Mouse (Mus musculus) intestine, embryonic 16.5 days (tissue): ENCODE measurements around the gene Antxr1. TPM values are rescaled to one million over a fixed set of nuclear protein-coding genes. Genes with fewer than 3 reads are reported as not detected.

Experiments used
- ATAC-seq: fragments of 200-750 bp; cut with Nextera tagmentation; 2 replicates; pipeline ENCODE4 v1.8.0; 2017; ENCODE audit warnings: moderate TSS enrichment, moderate library complexity
- H3K27ac ChIP-seq: fragments of 300-500 bp; sonication (generic); 2 replicates; pipeline ENCODE4 v1.5.1; 2014; ENCODE audit warnings: mild to moderate bottlenecking, low read length
- H3K27me3 ChIP-seq: fragments of 300-500 bp; sonication (generic); replicated peaks from 2 replicates; pipeline ENCODE4 v1.6.1; 2014; ENCODE audit warnings: low read length, control low read depth, mixed read lengths; ENCODE audit not compliant: control insufficient read depth, insufficient read depth
- H3K36me3 ChIP-seq: fragments of 300-500 bp; sonication (generic); 2 replicates; pipeline ENCODE4 v1.6.1; 2014; ENCODE audit warnings: low read length, control low read depth; ENCODE audit not compliant: control insufficient read depth, insufficient read depth
- H3K4me1 ChIP-seq: fragments of 300-500 bp; sonication (generic); 2 replicates; pipeline ENCODE4 v1.6.1; 2014; ENCODE audit warnings: low read length, control low read depth, mixed read lengths; ENCODE audit not compliant: control insufficient read depth, insufficient read depth
- H3K4me2 ChIP-seq: fragments of 300-500 bp; sonication (generic); 2 replicates; pipeline ENCODE4 v1.6.1; 2014; ENCODE audit warnings: low read depth, low read length, control low read depth
- H3K4me3 ChIP-seq: fragments of 300-500 bp; sonication (generic); 2 replicates; pipeline ENCODE4 v1.5.1; 2014; ENCODE audit warnings: mild to moderate bottlenecking, low read length
- H3K9ac ChIP-seq: fragments of 300-500 bp; sonication (generic); 2 replicates; pipeline ENCODE4 v1.6.1; 2014; ENCODE audit warnings: low read depth, low read length
- H3K9me3 ChIP-seq: fragments of 300-500 bp; sonication (generic); 2 replicates; pipeline ENCODE4 v1.6.1; 2016; ENCODE audit warnings: low read length, control low read depth; ENCODE audit not compliant: control insufficient read depth
- WGBS: fragments of 180-500 bp; shearing (Covaris S2); extraction: QIAGEN DNeasy Blood & Tissue Kit; methylation state at CpG from one replicate; pipeline ENCODE4 v1.1.7; 2014; 5-methylcytosine and 5-hydroxymethylcytosine counted together
- polyA plus RNA-seq: library from polyadenylated mRNA; unstranded; fragments of >200 nt; fragmentation: Nextera tagmentation; extraction: Ambion mirVana; gene quantifications from 2 replicates; pipeline ENCODE4 v1.2.1, GENCODE M21; 2015

The Antxr1 gene
- polyA plus RNA-seq, 1 experiment from 2014 or later: 3.9 TPM

DNA sequence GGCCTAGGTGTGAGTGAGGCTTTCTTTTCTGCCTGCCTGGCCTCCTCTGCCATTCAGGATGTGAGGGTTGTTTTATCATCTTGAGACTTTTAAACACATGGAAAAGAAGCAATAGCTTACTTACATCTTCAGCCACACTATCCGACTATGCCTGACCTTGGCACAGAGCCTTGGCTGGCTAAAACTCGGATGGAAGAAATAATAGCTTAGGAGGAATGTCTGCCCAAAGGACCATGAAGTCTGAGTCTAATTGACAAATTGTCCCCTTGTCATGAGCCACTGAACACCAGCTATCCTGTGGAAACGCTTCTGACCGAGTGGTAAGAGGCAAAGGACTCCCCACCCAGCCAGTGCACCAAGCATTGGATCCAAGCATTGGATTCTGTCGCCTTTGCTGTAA, 57.5 kb downstream of the Antxr1 start:
- no peak overlapping the region for H3K9ac ChIP-seq
- H3K27ac ChIP-seq: peak overlapping the region; percentile 40; the same call in 1 of the 2 replicates
- H3K4me1 ChIP-seq: peaks cover 27% of the 10 kb centered on the region
- WGBS: 71% methylated on average over 5 of the region's 5 CpGs
- peaks cover 5% of the 10 kb centered on the region; the same call in 1 of the 2 replicates for H3K9me3 ChIP-seq
- H3K27me3 ChIP-seq: no peaks in the 10 kb centered on the region
- H3K4me2 ChIP-seq: no peak overlapping the region
- no peak overlapping the region for H3K4me3 ChIP-seq
- no peak for ATAC-seq
- H3K36me3 ChIP-seq: 0 out of 2 replicates have a peak, but pooled peaks cover 4% of the 10 kb centered on the region

DNA sequence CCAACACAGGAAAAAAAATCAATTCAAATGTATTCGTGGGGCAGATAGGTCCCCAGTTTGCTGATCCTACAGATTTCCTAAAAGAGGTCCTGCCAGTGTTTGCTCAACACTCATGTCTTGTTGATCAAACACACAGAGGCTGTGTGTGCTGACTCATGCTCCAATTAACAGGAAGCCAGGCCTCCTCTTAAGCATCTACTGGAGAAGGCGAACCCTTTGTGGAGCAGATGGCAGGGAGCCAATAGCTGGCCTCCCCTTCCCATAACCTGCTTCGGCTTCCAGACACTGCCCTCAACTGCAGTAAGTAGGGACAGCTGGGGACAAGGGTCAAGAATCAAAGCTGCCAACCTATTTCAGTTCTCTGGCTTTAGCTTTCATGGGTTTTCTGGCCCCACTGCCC, 58.1 kb downstream of the Antxr1 start:
- no peak overlapping the region for H3K4me3 ChIP-seq
- peak overlapping the region; percentile 26; the same call in 1 of the 2 replicates for H3K9ac ChIP-seq
- H3K27me3 ChIP-seq: no peaks in the 10 kb centered on the region
- peak; percentile 83 for ATAC-seq
- H3K9me3 ChIP-seq: peaks cover 5% of the 10 kb centered on the region; the same call in 1 of the 2 replicates
- peak overlapping the region; percentile 40 for H3K27ac ChIP-seq
- WGBS: 12% methylated on average over 3 of the region's 3 CpGs
- H3K4me2 ChIP-seq: no peak overlapping the region
- H3K4me1 ChIP-seq: peaks cover 24% of the 10 kb centered on the region
- H3K36me3 ChIP-seq: 0 out of 2 replicates have a peak, but pooled peaks cover 4% of the 10 kb centered on the region

DNA sequence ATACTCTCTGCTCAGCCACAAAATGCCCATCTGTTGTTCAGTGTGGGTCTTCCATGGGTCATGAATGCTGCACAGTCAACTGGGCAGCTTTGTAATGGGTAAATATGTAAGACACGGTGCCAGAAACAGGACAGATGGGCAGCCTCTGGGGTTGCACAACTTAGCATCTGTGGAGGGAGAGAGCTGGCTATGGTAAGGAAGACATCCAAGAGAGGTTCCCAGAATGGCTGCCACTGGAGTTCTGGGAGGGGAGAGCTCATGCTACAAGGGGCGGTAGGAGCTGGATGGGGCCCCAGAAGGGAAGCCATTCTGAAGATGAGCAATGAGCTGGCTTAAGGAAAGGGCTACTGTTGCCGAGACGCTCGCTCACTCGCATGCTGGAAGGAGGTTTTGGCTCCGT, 58.7 kb downstream of the Antxr1 start:
- Histone ChIP-seq H3K36me3 (0 out of 2 replicates have a peak, but pooled peaks cover 4% of the 10 kb centered on the region), H3K4me2 (no peak overlapping the region), H3K4me1 (peaks cover 24% of the 10 kb centered on the region), H3K4me3 (no peak overlapping the region), H3K9ac (peak overlapping the region; percentile 26; the same call in 1 of the 2 replicates), H3K27ac (peak overlapping the region; percentile 40), H3K27me3 (no peaks in the 10 kb centered on the region), H3K9me3 (peaks cover 5% of the 10 kb centered on the region; the same call in 1 of the 2 replicates)
- 60% methylated on average over 7 of the region's 7 CpGs for WGBS
- ATAC-seq: no peak; the same call in 1 of the 2 replicates

DNA sequence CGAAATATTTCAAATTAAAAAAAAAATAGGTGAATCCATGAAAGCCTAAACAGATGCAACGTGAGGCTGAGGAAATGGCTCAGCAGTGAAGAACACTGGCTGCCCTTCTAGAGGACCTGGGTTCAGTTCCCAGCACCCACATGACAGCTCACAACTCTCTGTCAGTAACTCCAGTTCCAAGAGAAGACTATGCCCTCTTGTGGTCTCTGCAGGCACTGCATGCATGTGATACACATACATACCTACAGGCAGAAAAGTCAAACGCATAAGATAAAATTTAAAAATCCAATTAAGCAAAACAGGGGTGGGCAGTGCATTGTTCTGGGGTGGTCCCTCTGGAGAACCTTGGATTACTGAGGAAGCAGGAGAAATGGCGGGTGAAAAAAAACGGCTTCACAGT, 60.8 kb downstream of the Antxr1 start:
- no peak for ATAC-seq
- H3K27ac ChIP-seq: no peak overlapping the region
- WGBS: 97% methylated on average over 5 of the region's 5 CpGs
- peaks cover 5% of the 10 kb centered on the region; the same call in 1 of the 2 replicates for H3K9me3 ChIP-seq
- H3K4me1 ChIP-seq: peaks cover 37% of the 10 kb centered on the region
- no peak overlapping the region for H3K4me2 ChIP-seq
- no peaks in the 10 kb centered on the region for H3K27me3 ChIP-seq
- no peak overlapping the region for H3K9ac ChIP-seq
- 0 out of 2 replicates have a peak, but pooled peaks cover 4% of the 10 kb centered on the region for H3K36me3 ChIP-seq
- H3K4me3 ChIP-seq: no peak overlapping the region

DNA sequence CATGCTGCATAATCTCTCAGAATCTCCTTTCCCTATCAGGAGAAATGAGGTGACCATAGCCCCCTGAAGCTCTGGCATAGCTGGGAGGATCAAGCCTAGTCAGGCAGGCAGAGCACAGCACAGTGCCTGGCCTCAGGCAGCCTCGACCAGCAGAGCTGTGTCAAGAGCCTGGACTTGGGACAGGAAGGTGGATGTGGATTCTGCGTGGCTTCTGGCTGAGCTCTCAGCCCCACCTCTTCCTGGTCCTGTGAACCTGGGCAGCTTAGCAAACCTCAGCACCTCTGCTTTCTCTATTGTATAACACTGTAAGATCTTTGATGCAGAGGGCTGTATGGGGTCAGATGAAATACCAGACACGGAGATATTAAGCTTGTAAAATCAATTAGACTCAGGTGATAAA, 61.8 kb downstream of the Antxr1 start:
- H3K27me3 ChIP-seq: no peaks in the 10 kb centered on the region
- 70% methylated on average over 3 of the region's 3 CpGs for WGBS
- peaks cover 37% of the 10 kb centered on the region for H3K4me1 ChIP-seq
- 0 out of 2 replicates have a peak, but pooled peaks cover 4% of the 10 kb centered on the region for H3K36me3 ChIP-seq
- H3K9ac ChIP-seq: no peak overlapping the region
- H3K9me3 ChIP-seq: peaks cover 5% of the 10 kb centered on the region; the same call in 1 of the 2 replicates
- H3K4me2 ChIP-seq: no peak overlapping the region
- H3K4me3 ChIP-seq: no peak overlapping the region
- no peak for ATAC-seq
- no peak overlapping the region for H3K27ac ChIP-seq

DNA sequence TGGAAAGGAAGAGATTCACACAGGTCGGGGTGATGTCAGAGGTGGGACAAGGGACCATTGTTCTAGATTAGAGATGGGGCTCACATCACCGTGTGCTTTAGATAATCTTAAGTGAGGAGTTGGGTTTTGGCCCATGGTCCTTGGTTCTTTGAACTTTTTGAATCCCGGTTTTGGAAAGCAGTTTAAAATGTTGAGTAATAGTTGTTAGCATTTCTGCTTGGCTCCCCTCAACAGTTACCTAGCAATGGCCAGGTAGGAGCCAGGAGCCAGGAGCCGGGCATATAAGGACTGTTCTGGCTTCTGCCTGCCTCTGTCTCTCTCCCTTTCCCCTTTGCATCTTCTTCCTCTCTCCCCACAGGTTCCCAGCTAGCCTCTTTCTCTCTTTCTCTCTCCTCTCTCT, 62.5 kb downstream of the Antxr1 start:
- ATAC-seq: no peak

DNA sequence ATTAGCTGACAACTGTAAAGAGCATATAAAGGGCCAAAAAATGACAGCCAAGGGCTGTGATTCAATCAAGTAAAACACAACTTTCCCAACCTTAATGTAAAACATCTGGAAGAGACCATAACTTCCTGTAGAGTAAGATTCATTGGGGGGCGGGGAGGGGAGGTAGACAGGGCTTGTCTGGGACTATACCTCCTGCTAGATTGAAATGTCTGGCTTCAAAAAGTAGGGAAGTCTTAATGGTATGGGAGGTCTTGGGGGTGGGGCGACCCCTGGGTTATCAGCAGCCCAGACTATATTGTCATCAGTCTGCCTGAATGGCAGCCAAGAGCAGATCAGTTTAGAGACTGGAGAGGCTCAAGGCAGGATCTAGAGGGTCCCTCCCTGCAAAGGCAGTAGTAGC, 63.4 kb downstream of the Antxr1 start:
- Histone ChIP-seq H3K36me3 (0 out of 2 replicates have a peak, but pooled peaks cover 4% of the 10 kb centered on the region), H3K9ac (no peak overlapping the region), H3K9me3 (peaks cover 5% of the 10 kb centered on the region; the same call in 1 of the 2 replicates), H3K4me1 (peaks cover 28% of the 10 kb centered on the region), H3K27me3 (no peaks in the 10 kb centered on the region), H3K4me3 (no peak overlapping the region), H3K4me2 (no peak overlapping the region), H3K27ac (no peak overlapping the region)
- ATAC-seq: no peak
- WGBS: 71% methylated on average over 2 of the region's 2 CpGs

More for the DNA sequence above, 62.5 kb downstream of the Antxr1 start:
- H3K4me1 ChIP-seq: peaks cover 37% of the 10 kb centered on the region
- H3K4me3 ChIP-seq: no peak overlapping the region
- H3K4me2 ChIP-seq: no peak overlapping the region
- H3K27me3 ChIP-seq: no peaks in the 10 kb centered on the region
- WGBS: 75% methylated on average over 4 of the region's 4 CpGs
- H3K27ac ChIP-seq: no peak overlapping the region
- no peak overlapping the region for H3K9ac ChIP-seq
- 0 out of 2 replicates have a peak, but pooled peaks cover 4% of the 10 kb centered on the region for H3K36me3 ChIP-seq
- H3K9me3 ChIP-seq: peaks cover 5% of the 10 kb centered on the region; the same call in 1 of the 2 replicates

DNA sequence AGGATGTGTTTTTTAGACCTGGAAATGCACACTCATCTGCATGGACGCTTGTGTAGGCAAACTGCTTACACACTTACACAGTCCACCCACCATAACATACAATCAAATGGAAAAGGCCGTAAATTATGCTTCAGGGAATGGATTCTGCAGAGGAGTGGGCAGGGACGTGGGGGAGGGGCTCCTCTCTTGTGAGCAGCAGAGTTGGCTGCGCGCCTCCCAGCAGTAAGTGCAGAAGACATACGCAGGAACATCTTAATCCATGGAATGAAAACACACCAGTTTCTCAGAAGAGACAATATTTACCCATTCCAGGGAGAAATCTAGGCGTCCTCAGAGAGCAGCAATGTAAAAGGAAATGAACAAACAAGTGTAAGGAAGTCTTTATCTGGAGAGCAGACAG, 65.2 kb downstream of the Antxr1 start:
- H3K27ac ChIP-seq: no peak overlapping the region; the same call in 1 of the 2 replicates
- no peaks in the 10 kb centered on the region for H3K27me3 ChIP-seq
- WGBS: 16% methylated on average over 7 of the region's 7 CpGs
- 0 out of 2 replicates have a peak, but pooled peaks cover 4% of the 10 kb centered on the region for H3K36me3 ChIP-seq
- H3K4me1 ChIP-seq: peaks cover 19% of the 10 kb centered on the region; the same call in 1 of the 2 replicates
- H3K4me2 ChIP-seq: peak overlapping the region; percentile 6; the same call in 1 of the 2 replicates
- no peak for ATAC-seq
- no peak overlapping the region for H3K4me3 ChIP-seq
- H3K9me3 ChIP-seq: peaks cover 5% of the 10 kb centered on the region; the same call in 1 of the 2 replicates
- H3K9ac ChIP-seq: no peak overlapping the region

DNA sequence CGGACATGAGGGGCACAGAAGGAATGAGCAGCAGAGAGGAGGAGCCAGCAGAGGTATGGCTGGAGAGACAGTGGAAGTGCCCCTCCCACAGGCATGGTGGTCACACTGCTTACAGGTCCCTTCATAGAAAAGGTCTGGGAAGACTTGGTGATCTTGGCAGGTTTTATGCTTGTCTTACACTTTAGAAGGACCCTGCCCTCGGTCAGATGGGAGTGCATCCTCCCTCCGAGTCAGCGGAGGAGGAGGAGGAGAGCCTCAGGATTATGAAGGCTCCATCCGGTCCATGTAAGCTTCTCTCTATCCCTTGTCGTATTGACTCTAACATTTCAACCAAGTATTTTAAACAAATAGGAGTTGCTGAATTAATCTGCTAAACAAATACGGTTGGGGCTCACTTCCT, 65.7 kb downstream of the Antxr1 start:
- H3K9me3 ChIP-seq: peaks cover 5% of the 10 kb centered on the region; the same call in 1 of the 2 replicates
- 49% methylated on average over 7 of the region's 7 CpGs for WGBS
- H3K4me1 ChIP-seq: peaks cover 19% of the 10 kb centered on the region; the same call in 1 of the 2 replicates
- no peak overlapping the region for H3K4me2 ChIP-seq
- peak; percentile 28; the same call in 1 of the 2 replicates for ATAC-seq
- 0 out of 2 replicates have a peak, but pooled peaks cover 3% of the 10 kb centered on the region for H3K36me3 ChIP-seq
- no peak overlapping the region for H3K4me3 ChIP-seq
- peak overlapping the region; percentile 6; the same call in 1 of the 2 replicates for H3K27ac ChIP-seq
- H3K9ac ChIP-seq: no peak overlapping the region
- no peaks in the 10 kb centered on the region for H3K27me3 ChIP-seq
